Comparison of ENCODE assay signal across 8 mouse cellular contexts in genomic region chr1:91541042-91541592, GRCm38 (mm10). TPM values are rescaled to one million over a fixed set of nuclear protein-coding genes. Genes with fewer than 3 reads are reported as not detected.
DNase-seq lines count a peak whose midpoint lies in the region; ATAC-seq and TF ChIP-seq lines count a peak whose summit lies in the region.

No protein-coding gene starts in this region.

- ATAC-seq in heart, embryonic 12.5 days (ENCODE audit: insufficient number of reproducible peaks, low FRiP score): peak; percentile 0; the same call in 1 of the 2 replicates
- ATAC-seq in hindbrain, embryonic 15.5 days (ENCODE audit: low FRiP score, low read depth): peak; percentile 24
- no peak for ATAC-seq in activated CD4-positive, CD25-positive, alpha-beta regulatory T cell, adult 4 months

- no peaks in the 10 kb centered on the region for H3K9me3 ChIP-seq in heart, embryonic 12.5 days (replicated peaks)
- H3K9me3 ChIP-seq in hindbrain, embryonic 15.5 days: no peaks in the 10 kb centered on the region

- H3K4me3 ChIP-seq in heart, embryonic 12.5 days: peak overlapping the region; percentile 76
- H3K4me3 ChIP-seq in bone marrow macrophage, adult 2 months (ENCODE audit: insufficient read depth, low read length): peak overlapping the region; percentile 72
- peak overlapping the region; percentile 82 for H3K4me3 ChIP-seq in hindbrain, embryonic 15.5 days

- intact Hi-C loops in heart, postnatal 25 days (cut with DNase I): loop anchor here (10.0 kb wide), 1 partner anchor 934 kb away; the partner anchor contains the start of gene Ndufa10

- peaks cover 28% of the 10 kb centered on the region for H3K4me1 ChIP-seq in heart, embryonic 12.5 days (replicated peaks)
- peaks cover 12% of the 10 kb centered on the region for H3K4me1 ChIP-seq in bone marrow macrophage, adult 2 months (ENCODE audit: control insufficient read depth, insufficient read depth, low read length)
- peaks cover 27% of the 10 kb centered on the region for H3K4me1 ChIP-seq in hindbrain, embryonic 15.5 days (replicated peaks)

- peaks cover 23% of the 10 kb centered on the region for H3K27me3 ChIP-seq in heart, embryonic 12.5 days (replicated peaks)
- peaks cover 25% of the 10 kb centered on the region for H3K27me3 ChIP-seq in hindbrain, embryonic 15.5 days

- no peak for TF ChIP-seq CTCF in bone marrow macrophage, adult 2 months (IDR thresholded peaks at IDR 0.05; ENCODE audit: low read depth, low read length)

- WGBS in heart, embryonic 12.5 days: 14% methylated on average over 15 of the region's 15 CpGs
- WGBS in hindbrain, embryonic 15.5 days: 13% methylated on average over 15 of the region's 15 CpGs

- peaks cover 19% of the 10 kb centered on the region for H3K36me3 ChIP-seq in heart, embryonic 12.5 days
- peaks cover 19% of the 10 kb centered on the region for H3K36me3 ChIP-seq in hindbrain, embryonic 15.5 days

- H3K27ac ChIP-seq in heart, embryonic 12.5 days (ENCODE audit: poor library complexity, severe bottlenecking): peak overlapping the region; percentile 50
- peak overlapping the region; percentile 5; the same call in 1 of the 2 replicates for H3K27ac ChIP-seq in bone marrow macrophage, adult 2 months (ENCODE audit: insufficient read depth, low read depth, low read length)
- peak overlapping the region; percentile 63 for H3K27ac ChIP-seq in hindbrain, embryonic 15.5 days (replicated peaks)

- H3K9ac ChIP-seq in heart, embryonic 12.5 days: peak overlapping the region; percentile 88
- peak overlapping the region; percentile 84 for H3K9ac ChIP-seq in hindbrain, embryonic 15.5 days

- no peak for TF ChIP-seq POLR2A in bone marrow macrophage, adult 2 months (IDR thresholded peaks at IDR 0.05; ENCODE audit: borderline replicate concordance, low read depth, low read length)

- H3K4me2 ChIP-seq in heart, embryonic 12.5 days: peak overlapping the region; percentile 89
- H3K4me2 ChIP-seq in hindbrain, embryonic 15.5 days: peak overlapping the region; percentile 86

- DNase-seq in heart, postnatal 25 days (ENCODE audit: low spot score): no peak
- DNase-seq in lung, postnatal 14 days: peak; percentile 4
- no peak for DNase-seq in urinary bladder, postnatal 4 days (ENCODE audit: low spot score in 2 of 2)
- DNase-seq in urinary bladder, postnatal 36 days (ENCODE audit: low spot score in 2 of 2): no peak

RNA-seq across cellular contexts. Expression of gene Asb1, which starts 0.8 kb away (rescaled TPM):
- 11.0 and 12.3 TPM in 2 replicates for polyA plus RNA-seq in heart, embryonic 12.5 days (2016; fragmentation: Nextera tagmentation; extraction: Ambion mirVana)
- 10 to 100 TPM; 16.1 to 17.3 TPM for total RNA-seq in heart, postnatal 25 days (2021)
- 2.6 and 4.2 TPM in 2 replicates for polyA plus RNA-seq in bone marrow macrophage, adult 2 months (2012; ENCODE audit: insufficient read depth, insufficient read length, missing spikeins)
- polyA plus RNA-seq in hindbrain, embryonic 15.5 days (2015; fragmentation: Nextera tagmentation; extraction: Ambion mirVana): 12.9 and 13.0 TPM in 2 replicates
- 1 to 10 TPM; 2.3 to 2.8 TPM for polyA plus RNA-seq in activated CD4-positive, CD25-positive, alpha-beta regulatory T cell, adult 4 months (2017; shearing (Covaris generic))

RNA-seq across cellular contexts. Expression of gene Traf3ip1, which starts 46.7 kb away (rescaled TPM):
- polyA plus RNA-seq in heart, embryonic 12.5 days (2016; fragmentation: Nextera tagmentation; extraction: Ambion mirVana): 4.8 and 6.0 TPM in 2 replicates
- total RNA-seq in heart, postnatal 25 days (2021): 1 to 10 TPM; 5.7 to 5.9 TPM
- 6.9 and 7.0 TPM in 2 replicates for polyA plus RNA-seq in bone marrow macrophage, adult 2 months (2012; ENCODE audit: insufficient read depth, insufficient read length, missing spikeins)
- 9.9 and 10.1 TPM in 2 replicates for polyA plus RNA-seq in hindbrain, embryonic 15.5 days (2015; fragmentation: Nextera tagmentation; extraction: Ambion mirVana)
- 1 to 10 TPM; 3.0 to 3.1 TPM for polyA plus RNA-seq in activated CD4-positive, CD25-positive, alpha-beta regulatory T cell, adult 4 months (2017; shearing (Covaris generic))

Comparison
In these comparisons a context has a peak if more than half of its experiments do, and no peak if none do; other contexts are left out.
1. H3K27ac ChIP-seq: peak in every context shown above with its lines; median percentile 63 in hindbrain, embryonic 15.5 days; 50 in heart, embryonic 12.5 days; 5 in bone marrow macrophage, adult 2 months.